Mouse (Mus musculus) hindbrain, embryonic 13.5 days (tissue): ENCODE results near the gene Fxyd2. TPM values are rescaled to one million over a fixed set of nuclear protein-coding genes. Genes with fewer than 3 reads are reported as not detected.

Source experiments
- ATAC-seq: fragments of 200-750 bp; cut with Nextera tagmentation; 2 replicates; pipeline ENCODE4 v1.8.0; 2017; ENCODE audit warnings: moderate TSS enrichment; ENCODE audit not compliant: low FRiP score
- H3K27ac ChIP-seq: fragments of 300-500 bp; sonication (generic); 2 replicates; pipeline ENCODE4 v1.5.1; 2015; ENCODE audit warnings: inconsistent platforms, mild to moderate bottlenecking, moderate library complexity
- H3K27me3 ChIP-seq: fragments of 300-500 bp; sonication (generic); 2 replicates; pipeline ENCODE4 v1.6.1; 2015; ENCODE audit warnings: mild to moderate bottlenecking, inconsistent platforms
- H3K36me3 ChIP-seq: fragments of 300-500 bp; sonication (generic); 2 replicates; pipeline ENCODE4 v1.6.1; 2015; ENCODE audit warnings: mild to moderate bottlenecking, inconsistent platforms
- H3K4me1 ChIP-seq: fragments of 300-500 bp; sonication (generic); replicated peaks from 2 replicates; pipeline ENCODE4 v1.6.1; 2015; ENCODE audit warnings: inconsistent platforms
- H3K4me2 ChIP-seq: fragments of 300-500 bp; sonication (generic); 2 replicates; pipeline ENCODE4 v1.6.1; 2015; ENCODE audit warnings: inconsistent platforms, mild to moderate bottlenecking, moderate library complexity
- H3K4me3 ChIP-seq: fragments of 300-500 bp; sonication (generic); 2 replicates; pipeline ENCODE4 v1.5.1; 2015; ENCODE audit warnings: mild to moderate bottlenecking, inconsistent platforms
- H3K9ac ChIP-seq: fragments of 300-500 bp; sonication (generic); 2 replicates; pipeline ENCODE4 v1.6.1; 2015; ENCODE audit warnings: mild to moderate bottlenecking, inconsistent platforms
- H3K9me3 ChIP-seq: fragments of 300-500 bp; sonication (generic); 2 replicates; pipeline ENCODE4 v1.6.1; 2016; ENCODE audit warnings: inconsistent platforms
- WGBS: fragments of 180-500 bp; shearing (Covaris S2); methylation state at CpG from one replicate; pipeline ENCODE4 v1.1.7; 2015; 5-methylcytosine and 5-hydroxymethylcytosine counted together
- polyA plus RNA-seq: library from polyadenylated mRNA; unstranded; fragments of >200 nt; fragmentation: Nextera tagmentation; extraction: Ambion mirVana; gene quantifications from 2 replicates; pipeline ENCODE4 v1.2.1, GENCODE M21; 2015

Fxyd2 gene
- 4.5 and 6.4 TPM in 2 replicates for polyA plus RNA-seq

DNA sequence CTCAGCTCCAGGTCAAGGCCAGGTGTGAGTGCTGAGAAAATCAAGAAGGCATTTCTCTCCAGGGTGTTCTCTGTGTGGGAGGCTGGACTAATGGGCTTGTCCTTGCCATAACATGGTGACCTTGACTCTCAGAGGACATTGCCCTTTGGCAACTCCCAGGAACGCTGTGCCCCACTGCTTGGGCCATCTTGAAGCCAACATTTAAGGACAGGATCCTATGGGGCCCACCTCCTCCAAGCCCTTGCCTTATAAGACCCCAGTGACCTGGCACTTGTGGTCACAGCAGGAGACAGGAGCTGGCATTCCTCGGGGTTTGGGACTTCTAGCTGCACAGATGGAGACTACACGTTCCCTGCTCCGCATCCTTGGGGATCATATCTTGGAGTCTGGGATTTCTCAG, at the start of gene Fxyd2:
TSS of gene Fxyd2 (plus strand) at position 236 of the 400 bp plus-strand sequence.
- no peaks in the 10 kb centered on the region for H3K9me3 ChIP-seq
- no peak for ATAC-seq
- H3K27me3 ChIP-seq: peaks cover 8% of the 10 kb centered on the region; the same call in 1 of the 2 replicates
- H3K4me1 ChIP-seq: no peaks in the 10 kb centered on the region
- H3K36me3 ChIP-seq: peaks cover 20% of the 10 kb centered on the region
- no peak within 1 kb of the TSS for H3K4me3 ChIP-seq
- no peak within 1 kb of the TSS for H3K27ac ChIP-seq
- H3K9ac ChIP-seq: no peak within 1 kb of the TSS
- 76% methylated on average over 4 of the region's 4 CpGs for WGBS
- H3K4me2 ChIP-seq: no peak within 1 kb of the TSS

DNA sequence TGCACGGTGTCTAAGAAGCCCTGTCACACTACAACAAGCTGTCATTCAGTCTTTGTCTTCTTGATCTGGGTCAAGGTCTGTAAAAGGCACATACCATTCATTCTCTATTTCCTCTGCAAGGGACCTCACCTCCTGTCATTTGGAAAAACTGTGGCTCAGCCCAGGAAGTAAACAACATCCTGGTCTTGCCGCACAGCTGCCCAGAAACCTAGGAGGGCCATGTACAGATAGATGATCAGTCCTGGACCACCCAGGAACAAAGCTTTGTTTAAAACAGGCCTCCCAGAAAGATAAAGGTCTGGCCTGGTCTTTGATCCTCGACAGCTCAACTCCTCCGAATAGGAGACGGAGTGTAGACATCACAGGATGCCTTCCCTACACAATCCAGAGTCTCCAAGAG, 49.6 kb upstream of the Fxyd2 start:
- no peaks in the 10 kb centered on the region for H3K9me3 ChIP-seq
- ATAC-seq: no peak
- no peaks in the 10 kb centered on the region for H3K36me3 ChIP-seq
- H3K4me1 ChIP-seq: peaks cover 9% of the 10 kb centered on the region; the same call in 1 of the 2 replicates
- no peak overlapping the region for H3K4me3 ChIP-seq
- no peak overlapping the region for H3K27ac ChIP-seq
- no peaks in the 10 kb centered on the region for H3K27me3 ChIP-seq
- no peak overlapping the region for H3K9ac ChIP-seq
- H3K4me2 ChIP-seq: no peak overlapping the region
- 48% methylated on average over 5 of the region's 5 CpGs for WGBS

DNA sequence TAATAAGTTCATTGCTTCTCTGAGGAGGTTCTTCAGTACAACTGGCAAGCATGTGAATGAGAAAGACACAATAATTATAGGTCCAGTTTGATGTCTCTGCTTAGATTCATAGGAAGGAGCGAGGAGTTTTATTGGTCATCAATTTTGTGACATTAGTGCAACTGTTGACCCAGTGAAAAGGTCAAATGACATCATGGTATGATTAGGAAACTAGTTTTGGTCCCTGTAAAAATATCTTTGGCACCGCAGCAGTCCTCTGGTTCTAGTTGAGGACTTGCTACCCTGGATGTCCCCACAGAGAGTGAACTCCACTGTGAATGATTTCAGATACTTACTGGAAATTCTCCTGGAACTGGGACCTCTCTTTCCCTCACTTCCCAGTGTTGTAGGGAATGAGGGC, 44.3 kb upstream of the Fxyd2 start:
- no peaks in the 10 kb centered on the region for H3K27me3 ChIP-seq
- H3K9ac ChIP-seq: no peak overlapping the region
- no peaks in the 10 kb centered on the region for H3K9me3 ChIP-seq
- peaks cover 3% of the 10 kb centered on the region; the same call in 1 of the 2 replicates for H3K4me1 ChIP-seq
- ATAC-seq: no peak
- H3K4me3 ChIP-seq: no peak overlapping the region
- no peak overlapping the region for H3K4me2 ChIP-seq
- WGBS: 89% methylated on average over 2 of the region's 2 CpGs
- no peak overlapping the region for H3K27ac ChIP-seq
- no peaks in the 10 kb centered on the region for H3K36me3 ChIP-seq

DNA sequence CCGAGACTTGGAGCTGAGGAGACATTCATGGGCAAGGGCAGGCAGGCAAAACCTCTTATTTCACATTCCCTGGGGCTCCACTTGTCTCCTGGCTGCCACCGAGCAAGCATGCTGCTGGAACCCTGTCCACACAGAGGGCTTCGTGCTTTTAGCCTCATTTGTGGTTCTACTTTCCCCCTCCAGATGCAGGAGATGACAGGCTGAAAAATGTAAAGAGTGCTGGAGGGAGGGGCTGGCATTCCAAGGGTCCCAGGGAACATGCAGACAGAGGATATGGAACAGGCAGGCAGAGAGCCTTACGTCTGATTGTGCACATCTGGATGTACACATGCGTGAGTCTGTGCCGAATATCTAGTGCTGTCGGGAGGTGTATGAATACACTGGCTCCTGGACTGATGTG, 41.1 kb upstream of the Fxyd2 start:
- Histone ChIP-seq H3K4me3 (no peak overlapping the region), H3K9me3 (no peaks in the 10 kb centered on the region), H3K27ac (no peak overlapping the region), H3K4me1 (peaks cover 6% of the 10 kb centered on the region), H3K27me3 (no peaks in the 10 kb centered on the region), H3K9ac (no peak overlapping the region), H3K4me2 (no peak overlapping the region), H3K36me3 (no peaks in the 10 kb centered on the region)
- ATAC-seq: no peak
- 72% methylated on average over 7 of the region's 7 CpGs for WGBS

DNA sequence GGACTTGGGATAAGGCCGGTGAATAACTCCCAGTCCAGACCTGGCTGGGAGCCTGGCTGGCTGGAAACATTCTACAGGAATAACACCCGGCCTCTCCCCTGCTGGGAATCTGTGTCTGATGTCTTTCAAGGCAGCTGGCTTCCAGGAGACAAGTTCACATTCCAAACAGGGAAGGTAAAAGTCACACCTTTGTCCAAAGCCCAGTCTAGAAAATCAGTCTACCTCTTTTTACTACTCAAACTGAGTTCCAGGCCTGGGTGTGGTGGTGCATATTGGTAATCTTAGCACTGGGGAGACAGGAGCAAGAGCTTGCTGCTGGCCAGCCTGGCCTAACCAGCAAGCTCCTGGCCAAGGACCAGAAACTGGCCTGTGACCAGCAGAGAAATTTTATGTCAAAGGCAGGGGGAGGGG, 37.4 kb upstream of the Fxyd2 start:
- 34% methylated on average over 2 of the region's 2 CpGs for WGBS
- ATAC-seq: no peak
- H3K4me3 ChIP-seq: no peak overlapping the region
- H3K27ac ChIP-seq: no peak overlapping the region
- no peak overlapping the region for H3K4me2 ChIP-seq
- H3K9me3 ChIP-seq: no peaks in the 10 kb centered on the region
- peaks cover 9% of the 10 kb centered on the region for H3K4me1 ChIP-seq
- H3K9ac ChIP-seq: no peak overlapping the region
- no peaks in the 10 kb centered on the region for H3K36me3 ChIP-seq
- no peaks in the 10 kb centered on the region for H3K27me3 ChIP-seq

DNA sequence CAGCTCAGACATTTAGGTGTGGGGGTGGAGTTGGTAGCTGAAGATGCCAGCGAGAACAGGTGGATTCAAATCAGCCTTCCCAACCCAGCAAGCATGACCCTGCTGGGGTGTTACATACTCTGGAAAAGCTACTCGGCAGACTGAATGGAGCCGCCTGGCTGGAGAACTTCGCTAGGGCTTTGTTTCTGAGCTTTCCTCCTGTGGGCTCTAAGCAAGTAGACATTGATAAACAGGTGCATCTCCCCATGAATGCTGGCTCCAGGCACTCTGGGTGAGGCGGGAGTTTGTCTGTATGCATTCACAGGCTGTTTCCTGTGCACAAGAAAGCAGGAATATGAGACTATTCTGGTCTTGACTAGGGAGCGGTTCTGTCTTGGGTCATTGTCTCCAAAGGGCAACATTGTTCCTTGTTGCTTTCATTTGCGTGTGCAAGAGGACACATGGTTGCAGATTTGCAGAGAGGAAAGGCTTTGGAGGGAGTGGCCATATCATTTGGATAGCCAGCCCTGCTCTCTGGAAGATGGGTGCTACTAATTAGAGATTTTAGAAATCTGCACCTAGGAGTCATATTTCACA, 35.7 kb upstream of the Fxyd2 start:
- Histone ChIP-seq H3K9ac (no peak overlapping the region), H3K4me2 (no peak overlapping the region), H3K4me1 (peaks cover 9% of the 10 kb centered on the region), H3K4me3 (no peak overlapping the region), H3K36me3 (no peaks in the 10 kb centered on the region), H3K27ac (no peak overlapping the region), H3K9me3 (no peaks in the 10 kb centered on the region), H3K27me3 (peaks cover 5% of the 10 kb centered on the region; the same call in 1 of the 2 replicates)
- WGBS: 45% methylated on average over 7 of the region's 7 CpGs
- no peak for ATAC-seq

DNA sequence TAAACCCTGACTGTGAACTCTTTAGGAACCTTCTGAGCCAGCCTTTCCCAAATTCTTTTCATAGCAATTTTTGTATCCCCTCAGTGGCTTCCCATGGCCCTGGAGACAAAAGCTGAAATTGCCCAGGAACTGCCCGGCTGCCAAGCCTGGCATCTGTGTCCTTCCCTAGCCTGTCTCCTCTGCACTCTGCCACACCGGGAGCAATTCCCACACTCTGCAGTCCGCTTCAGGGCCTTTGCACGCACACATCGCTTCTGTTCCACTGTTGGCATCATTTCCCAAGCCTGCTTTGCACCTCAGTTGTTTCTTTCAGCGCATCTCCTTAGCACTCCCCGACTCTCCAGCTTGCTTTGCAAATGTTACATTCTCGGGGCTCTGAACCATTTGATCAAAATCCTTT, 31.8 kb upstream of the Fxyd2 start:
- Histone ChIP-seq H3K9me3 (no peaks in the 10 kb centered on the region), H3K4me1 (peaks cover 33% of the 10 kb centered on the region), H3K4me2 (no peak overlapping the region), H3K27ac (no peak overlapping the region), H3K27me3 (peaks cover 7% of the 10 kb centered on the region; the same call in 1 of the 2 replicates), H3K9ac (no peak overlapping the region), H3K36me3 (no peaks in the 10 kb centered on the region), H3K4me3 (no peak overlapping the region)
- 68% methylated on average over 8 of the region's 8 CpGs for WGBS
- ATAC-seq: no peak

DNA sequence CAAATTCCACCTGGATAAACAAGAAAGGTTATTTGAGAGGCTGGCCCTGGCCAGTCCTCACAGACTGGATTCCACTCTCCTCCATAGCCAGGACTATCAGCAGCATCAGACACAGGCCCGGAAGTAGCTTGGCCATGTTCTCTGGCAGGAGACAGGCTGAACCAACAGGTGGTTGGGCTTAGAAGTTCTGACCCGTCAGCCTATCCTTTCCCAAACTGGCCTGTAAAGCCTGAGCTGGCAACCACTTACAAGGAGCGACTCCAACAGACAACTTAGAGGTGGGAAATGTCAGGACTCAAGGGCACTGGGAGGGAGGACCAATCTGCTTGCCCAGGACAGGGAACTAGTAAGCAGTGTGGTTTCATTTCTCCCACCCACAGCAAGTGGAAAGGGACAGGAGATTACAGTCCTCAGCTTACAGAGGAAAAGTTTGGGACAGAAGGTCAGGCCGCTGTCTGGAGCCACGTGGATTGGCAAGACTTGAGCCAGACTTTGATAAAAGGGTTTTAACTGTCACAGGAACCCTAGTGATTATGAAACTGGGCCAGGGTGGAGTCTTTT, 31.0 kb upstream of the Fxyd2 start:
- Histone ChIP-seq H3K9me3 (no peaks in the 10 kb centered on the region), H3K27ac (no peak overlapping the region), H3K36me3 (no peaks in the 10 kb centered on the region), H3K4me2 (no peak overlapping the region), H3K4me3 (no peak overlapping the region), H3K9ac (no peak overlapping the region), H3K27me3 (peaks cover 7% of the 10 kb centered on the region; the same call in 1 of the 2 replicates), H3K4me1 (peaks cover 39% of the 10 kb centered on the region)
- 75% methylated on average over 5 of the region's 5 CpGs for WGBS
- no peak for ATAC-seq

DNA sequence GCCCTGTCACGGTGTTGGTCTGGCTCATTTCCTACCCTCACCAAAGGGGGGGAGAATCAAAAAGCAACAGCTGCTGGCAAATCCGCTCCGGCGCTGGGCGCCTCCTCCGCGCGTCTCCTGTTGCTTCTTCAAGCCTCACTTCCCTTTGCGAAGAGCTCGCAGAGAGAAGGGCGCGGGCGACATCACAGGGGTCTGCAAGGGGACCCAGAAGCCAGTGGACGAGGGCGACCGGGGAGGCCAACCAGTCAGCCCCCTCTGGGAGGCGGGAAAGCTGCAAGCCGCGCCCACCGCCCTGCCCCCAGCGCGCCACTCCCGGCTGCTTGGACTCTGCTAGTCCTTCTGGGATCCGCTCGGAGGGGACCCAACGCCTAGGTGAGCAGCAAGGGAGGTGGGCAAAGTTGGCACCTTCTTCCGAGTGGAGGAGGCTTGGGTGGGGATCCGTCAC, 29.3 kb upstream of the Fxyd2 start, which contains the start of gene Fxyd6:
TSS of gene Fxyd6 (plus strand) at position 69 of the 445 bp plus-strand sequence.
- Histone ChIP-seq H3K9ac (peak within 1 kb of the TSS; percentile 84), H3K27ac (peak within 1 kb of the TSS; percentile 89), H3K36me3 (no peaks in the 10 kb centered on the region), H3K4me1 (peaks cover 46% of the 10 kb centered on the region), H3K9me3 (no peaks in the 10 kb centered on the region), H3K27me3 (peaks cover 7% of the 10 kb centered on the region; the same call in 1 of the 2 replicates), H3K4me3 (peak within 1 kb of the TSS; percentile 71), H3K4me2 (peak within 1 kb of the TSS; percentile 87)
- under 1% methylated on average over 28 of the region's 28 CpGs for WGBS
- peak; percentile 76 for ATAC-seq

DNA sequence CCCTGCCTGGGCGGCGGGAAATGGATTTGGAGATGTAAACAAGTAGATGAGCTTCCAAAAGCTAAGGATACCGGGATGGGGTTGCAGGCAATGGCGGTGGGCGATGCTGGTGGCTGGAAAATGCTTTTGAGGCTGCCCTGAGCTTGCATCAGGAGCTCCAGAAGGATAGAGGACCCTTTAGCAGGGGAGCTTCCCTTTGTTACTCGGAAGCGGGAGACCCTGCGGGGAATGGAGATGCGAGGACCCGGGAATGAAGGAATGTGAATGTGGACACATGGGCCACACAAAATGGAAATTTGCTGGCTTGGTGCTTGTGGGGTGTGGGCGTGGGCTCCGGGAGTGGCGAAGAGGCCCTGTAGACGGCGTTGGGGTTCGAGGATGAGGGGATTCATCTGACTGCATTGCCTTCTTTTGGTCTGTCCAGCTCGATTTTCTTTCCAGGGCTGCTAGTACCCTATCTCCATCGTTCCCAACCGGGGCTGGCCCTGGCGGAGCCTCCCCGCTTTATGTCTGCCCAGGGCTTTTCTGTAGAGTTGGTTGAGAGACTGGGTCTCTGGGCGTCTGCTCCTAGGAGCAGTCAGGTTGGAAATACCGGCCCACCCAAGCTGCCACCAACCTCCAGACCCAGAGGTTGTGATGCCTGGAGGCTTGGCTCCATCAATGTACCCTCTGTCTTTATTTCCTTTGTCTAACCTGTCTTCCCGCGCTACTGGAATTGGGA, 28.7 kb upstream of the Fxyd2 start:
- peaks cover 3% of the 10 kb centered on the region; the same call in 1 of the 2 replicates for H3K36me3 ChIP-seq
- peaks cover 7% of the 10 kb centered on the region; the same call in 1 of the 2 replicates for H3K27me3 ChIP-seq
- H3K9ac ChIP-seq: peak overlapping the region; percentile 84
- no peaks in the 10 kb centered on the region for H3K9me3 ChIP-seq
- H3K4me1 ChIP-seq: peaks cover 50% of the 10 kb centered on the region
- peak overlapping the region; percentile 71 for H3K4me3 ChIP-seq
- peak overlapping the region; percentile 89 for H3K27ac ChIP-seq
- 3% methylated on average over 25 of the region's 25 CpGs for WGBS
- H3K4me2 ChIP-seq: peak overlapping the region; percentile 87
- ATAC-seq: peak; percentile 49

DNA sequence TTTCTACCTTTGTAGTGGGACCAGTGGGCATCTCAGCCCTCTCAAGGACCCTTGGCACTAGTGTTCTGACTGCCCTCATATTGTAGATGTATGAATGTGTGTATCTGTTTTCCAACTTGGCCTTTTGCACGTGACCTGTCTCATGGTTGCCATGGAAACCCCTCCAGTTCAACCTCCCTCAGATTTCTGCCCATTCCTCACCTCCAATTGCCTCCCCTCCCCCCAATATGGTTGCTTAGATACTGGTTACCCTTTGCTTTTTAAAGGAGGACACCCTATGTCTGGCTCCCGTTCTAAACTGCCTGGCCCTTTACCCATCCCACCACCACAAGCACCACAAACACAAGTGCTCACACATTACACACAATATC, 28.1 kb upstream of the Fxyd2 start:
- Histone ChIP-seq H3K4me2 (peak overlapping the region; percentile 87), H3K27me3 (peaks cover 7% of the 10 kb centered on the region; the same call in 1 of the 2 replicates), H3K27ac (peak overlapping the region; percentile 89), H3K4me1 (peaks cover 55% of the 10 kb centered on the region), H3K4me3 (peak overlapping the region; percentile 71), H3K9me3 (no peaks in the 10 kb centered on the region), H3K36me3 (peaks cover 4% of the 10 kb centered on the region; the same call in 1 of the 2 replicates), H3K9ac (peak overlapping the region; percentile 84)
- WGBS: 4% methylated on average over 2 of the region's 2 CpGs
- peak; percentile 47 for ATAC-seq

DNA sequence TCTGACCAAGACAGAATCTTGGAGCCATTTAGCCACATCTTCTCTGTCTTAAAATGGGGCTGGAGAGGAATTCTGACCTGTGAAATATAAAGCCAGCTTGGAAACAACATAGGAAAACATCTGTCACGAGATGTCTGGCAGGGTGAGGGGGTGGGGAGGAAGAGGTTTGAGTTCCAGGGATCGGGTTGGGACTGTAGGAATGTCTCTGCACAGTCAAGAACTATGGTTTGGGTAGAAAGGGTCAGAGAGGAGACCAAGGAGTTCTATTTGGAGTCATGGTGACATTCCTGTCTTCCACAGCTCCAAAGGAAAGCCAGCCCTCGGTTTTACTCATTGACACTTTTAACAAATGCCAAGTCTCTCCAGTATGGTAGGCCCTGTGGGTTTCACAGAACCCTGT, 25.6 kb upstream of the Fxyd2 start:
- H3K4me3 ChIP-seq: no peak overlapping the region
- no peak overlapping the region for H3K27ac ChIP-seq
- WGBS: 87% methylated on average over 3 of the region's 3 CpGs
- no peaks in the 10 kb centered on the region for H3K27me3 ChIP-seq
- H3K4me1 ChIP-seq: peaks cover 78% of the 10 kb centered on the region
- H3K9me3 ChIP-seq: no peaks in the 10 kb centered on the region
- ATAC-seq: no peak
- H3K36me3 ChIP-seq: peaks cover 4% of the 10 kb centered on the region; the same call in 1 of the 2 replicates
- no peak overlapping the region for H3K9ac ChIP-seq
- no peak overlapping the region for H3K4me2 ChIP-seq
